Mouse (Mus musculus): ENCODE data around the gene Sorcs3. TPM values are rescaled to one million over a fixed set of nuclear protein-coding genes. Genes with fewer than 3 reads are reported as not detected.

Sorcs3 gene
- not detected in 2 replicates for total RNA-seq (2017)

DNA sequence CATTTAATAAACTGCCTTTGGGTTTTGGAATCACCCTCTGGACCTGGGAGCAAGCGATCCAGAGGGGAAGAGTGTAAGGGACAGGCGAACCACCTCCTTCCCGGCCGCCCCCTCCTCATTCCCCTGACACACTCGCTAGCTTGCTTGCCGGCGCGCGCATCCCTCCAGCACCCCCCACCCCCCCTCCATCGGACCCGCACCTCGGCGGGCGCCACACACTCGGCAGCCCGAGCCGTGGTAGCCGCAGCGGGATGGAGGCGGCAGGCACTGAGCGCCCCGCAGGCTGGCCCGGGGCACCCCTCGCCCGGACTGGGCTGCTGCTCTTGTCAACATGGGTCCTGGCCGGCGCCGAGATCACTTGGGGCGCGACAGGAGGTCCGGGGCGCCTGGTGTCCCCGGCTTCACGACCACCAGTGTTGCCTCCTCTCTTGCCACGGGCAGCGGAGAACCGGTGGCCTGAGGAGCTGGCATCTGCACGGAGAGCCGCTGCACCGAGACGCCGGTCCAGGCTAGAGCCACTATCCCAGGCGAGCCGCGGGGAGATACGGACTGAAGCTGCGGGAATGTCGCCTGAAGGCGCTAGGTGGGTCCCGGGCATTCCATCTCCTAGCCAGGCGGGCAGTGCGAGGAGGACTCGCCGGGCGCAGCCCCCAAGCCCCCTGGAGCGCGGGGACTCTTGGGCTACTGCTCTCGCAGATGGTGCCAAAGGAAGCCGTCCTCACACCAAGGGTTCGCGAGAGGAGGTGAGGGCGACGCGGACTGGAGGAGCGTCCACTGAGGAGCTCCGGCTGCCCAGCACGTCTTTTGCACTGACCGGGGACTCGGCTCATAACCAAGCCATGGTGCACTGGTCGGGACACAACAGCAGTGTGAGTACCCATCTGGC, at the start of gene Sorcs3:
Sorcs3 (plus strand) TSS at position 97 of the 886 bp plus-strand sequence.
- no peak for ATAC-seq (replicated peaks in 1 of 2; ENCODE audit: insufficient read depth in 1 of 2, low FRiP score in 2 of 2, low TSS enrichment in 1 of 2, low read depth in 1 of 2, poor library complexity in 2 of 2, severe bottlenecking in 2 of 2)

GRCm38 (mm10) chr19:48165341-48165740, 40.5 kb upstream of the Sorcs3 start:
- ATAC-seq (replicated peaks in 1 of 2; ENCODE audit: insufficient read depth in 1 of 2, low FRiP score in 2 of 2, low TSS enrichment in 1 of 2, low read depth in 1 of 2, poor library complexity in 2 of 2, severe bottlenecking in 2 of 2), result no peak

DNA sequence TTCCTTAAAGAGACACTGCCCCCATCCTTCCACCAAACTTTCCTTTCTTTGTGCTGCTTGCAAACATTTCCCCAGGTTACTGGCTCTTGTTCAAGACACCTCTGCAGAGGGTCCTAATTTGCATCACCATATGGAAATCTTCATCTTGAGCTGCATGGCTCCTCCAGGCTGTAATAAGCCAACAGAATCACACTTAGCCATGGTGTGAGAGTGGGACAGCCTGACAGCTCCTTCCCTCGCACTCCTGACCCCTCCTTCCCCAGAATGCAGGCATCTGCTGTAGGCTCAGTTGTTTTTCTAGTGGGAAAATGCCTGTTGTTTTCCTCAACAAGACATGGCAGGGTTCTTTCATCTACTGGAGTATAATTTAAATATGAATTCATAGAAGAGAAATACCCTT, 38.7 kb upstream of the Sorcs3 start:
- no peak for ATAC-seq (replicated peaks in 1 of 2; ENCODE audit: insufficient read depth in 1 of 2, low FRiP score in 2 of 2, low TSS enrichment in 1 of 2, low read depth in 1 of 2, poor library complexity in 2 of 2, severe bottlenecking in 2 of 2)

DNA sequence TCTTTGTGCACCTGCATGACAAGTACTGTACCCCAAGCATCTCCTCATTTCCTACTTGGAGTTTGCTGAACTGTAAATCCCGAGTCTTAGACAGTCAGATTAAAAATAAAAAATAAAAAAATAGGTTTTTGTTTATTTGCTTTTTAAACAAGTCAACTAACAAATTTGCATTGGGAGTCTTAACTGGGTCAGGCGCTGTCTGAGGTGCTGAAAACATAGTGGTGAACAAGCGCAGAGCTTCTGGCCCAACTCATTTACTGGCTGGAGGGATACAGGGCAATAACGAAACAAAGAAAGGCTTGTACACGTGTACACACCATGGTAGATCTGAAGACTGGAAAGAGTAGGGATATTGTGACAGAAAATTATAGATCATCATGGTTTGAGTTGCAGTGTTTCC, 37.5 kb upstream of the Sorcs3 start:
- no peak for ATAC-seq (replicated peaks in 1 of 2; ENCODE audit: insufficient read depth in 1 of 2, low FRiP score in 2 of 2, low TSS enrichment in 1 of 2, low read depth in 1 of 2, poor library complexity in 2 of 2, severe bottlenecking in 2 of 2)

- ATAC-seq (replicated peaks in 1 of 2; ENCODE audit: insufficient read depth in 1 of 2, low FRiP score in 2 of 2, low TSS enrichment in 1 of 2, low read depth in 1 of 2, poor library complexity in 2 of 2, severe bottlenecking in 2 of 2), result no peak
Measured at GRCm38 (mm10) chr19:48174717-48175116, 31.1 kb upstream of the Sorcs3 start.

DNA sequence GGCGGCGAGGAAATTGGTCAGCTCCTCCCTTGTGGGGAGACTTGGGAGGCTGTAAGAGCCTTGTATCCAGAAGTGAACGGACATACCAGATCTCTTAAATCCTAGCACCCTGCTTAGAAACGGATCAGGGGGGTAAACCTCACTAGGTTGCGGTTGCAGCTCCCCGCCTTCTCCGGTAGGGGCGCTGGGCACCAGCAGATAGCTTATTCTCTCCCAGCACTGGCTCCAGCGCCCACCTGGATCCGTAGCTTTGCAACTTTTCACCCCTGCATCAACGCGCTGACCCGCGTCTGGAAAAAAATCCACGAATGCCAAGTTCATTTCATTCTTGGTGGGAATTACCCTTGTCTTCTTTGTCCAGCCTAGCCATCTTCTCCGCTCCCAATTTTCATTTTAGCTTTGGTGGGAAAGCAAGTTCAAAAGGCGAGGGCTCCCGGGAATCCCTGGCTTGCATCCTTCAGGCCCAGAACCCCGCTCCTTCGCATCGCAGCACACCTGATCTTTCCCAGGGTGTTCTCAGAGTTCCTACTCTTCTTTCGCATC, 1.8 kb upstream of the Sorcs3 start:
- 0 out of 4 replicates have a peak, but pooled peaks have one; percentile 22 to 45 for ATAC-seq (replicated peaks in 1 of 2; ENCODE audit: insufficient read depth in 1 of 2, low FRiP score in 2 of 2, low TSS enrichment in 1 of 2, low read depth in 1 of 2, poor library complexity in 2 of 2, severe bottlenecking in 2 of 2)

GRCm38 (mm10) chr19:48204476-48204875, 1.3 kb upstream of the Sorcs3 start:
- no peak for ATAC-seq (replicated peaks in 1 of 2; ENCODE audit: insufficient read depth in 1 of 2, low FRiP score in 2 of 2, low TSS enrichment in 1 of 2, low read depth in 1 of 2, poor library complexity in 2 of 2, severe bottlenecking in 2 of 2)

DNA sequence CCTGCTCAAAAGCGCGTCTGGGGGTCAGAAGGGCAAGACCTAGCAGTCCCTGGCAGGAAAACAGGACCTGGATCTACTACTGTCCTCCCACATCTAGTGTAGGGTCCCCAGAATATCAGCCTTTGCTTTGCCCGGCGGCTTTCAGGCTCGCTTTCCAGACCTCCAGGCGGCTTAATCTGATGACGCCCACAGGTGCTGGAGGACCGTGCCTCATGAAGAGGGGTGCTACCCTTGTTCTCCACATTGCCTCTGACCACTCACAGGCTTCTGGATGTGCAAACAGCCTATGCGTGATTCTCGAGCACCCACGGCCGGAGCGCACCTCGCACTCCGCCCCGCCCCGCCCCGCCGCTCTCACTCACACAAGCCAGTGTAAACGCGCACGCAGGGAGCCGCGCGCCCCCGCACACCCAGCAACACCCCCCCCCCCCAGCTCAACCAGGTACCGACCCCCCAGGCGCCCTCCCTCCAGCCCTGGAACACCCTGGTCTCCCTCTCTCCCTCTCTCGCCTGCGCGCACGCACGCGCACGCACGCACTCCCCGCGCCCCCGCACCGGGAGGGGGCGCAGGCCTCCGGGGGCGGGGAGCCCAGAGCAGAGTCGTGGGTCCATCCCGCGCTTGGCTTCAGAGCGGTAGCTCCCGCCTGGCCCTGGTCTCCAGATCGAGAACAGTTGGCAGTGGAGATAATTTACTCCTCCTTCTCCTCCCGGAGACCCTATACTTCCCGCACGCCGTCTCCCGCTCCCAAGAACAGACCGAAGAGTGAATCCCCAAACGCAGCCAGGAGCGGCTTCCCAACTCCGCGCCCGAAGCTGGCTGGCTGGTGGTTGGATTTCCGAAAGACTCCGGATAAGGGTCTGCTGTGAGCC, 698 bp upstream of the Sorcs3 start:
- no peak for ATAC-seq (replicated peaks in 1 of 2; ENCODE audit: insufficient read depth in 1 of 2, low FRiP score in 2 of 2, low TSS enrichment in 1 of 2, low read depth in 1 of 2, poor library complexity in 2 of 2, severe bottlenecking in 2 of 2)

GRCm38 (mm10) chr19:48206861-48207730, 1.3 kb downstream of the Sorcs3 start:
- no peak for ATAC-seq (replicated peaks in 1 of 2; ENCODE audit: insufficient read depth in 1 of 2, low FRiP score in 2 of 2, low TSS enrichment in 1 of 2, low read depth in 1 of 2, poor library complexity in 2 of 2, severe bottlenecking in 2 of 2)

DNA sequence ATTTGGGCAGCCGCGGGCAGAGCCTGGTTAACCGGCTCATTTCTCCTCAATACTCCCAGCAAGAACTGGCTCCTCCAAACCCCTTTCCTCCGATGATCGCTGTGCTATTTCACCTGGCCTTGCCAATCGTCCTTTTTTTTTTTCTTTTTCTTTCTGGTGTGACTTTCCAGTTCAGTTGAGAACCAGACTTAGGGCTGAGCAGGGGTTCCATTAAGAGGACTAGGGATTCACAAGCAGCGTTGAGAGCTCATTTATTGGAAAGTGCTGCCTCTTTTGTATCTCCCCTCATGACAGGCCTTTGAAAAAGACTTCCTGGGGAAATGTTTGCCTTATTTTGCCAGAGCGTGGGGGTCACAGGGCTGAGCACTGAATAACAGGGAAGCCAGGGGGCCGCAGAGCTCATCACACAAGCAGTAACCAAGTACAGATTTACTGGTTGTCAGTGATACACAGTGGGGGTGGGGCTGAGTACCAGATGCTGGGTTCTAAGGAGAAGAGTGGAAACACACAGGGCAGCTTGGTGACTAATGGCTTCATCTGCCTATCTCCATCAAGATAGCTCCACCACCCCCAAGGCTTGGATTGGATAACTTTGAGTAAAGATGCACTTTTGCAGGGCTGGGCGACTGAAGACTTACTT, 2.0 kb downstream of the Sorcs3 start:
- ATAC-seq (replicated peaks in 1 of 2; ENCODE audit: insufficient read depth in 1 of 2, low FRiP score in 2 of 2, low TSS enrichment in 1 of 2, low read depth in 1 of 2, poor library complexity in 2 of 2, severe bottlenecking in 2 of 2), result no peak

DNA sequence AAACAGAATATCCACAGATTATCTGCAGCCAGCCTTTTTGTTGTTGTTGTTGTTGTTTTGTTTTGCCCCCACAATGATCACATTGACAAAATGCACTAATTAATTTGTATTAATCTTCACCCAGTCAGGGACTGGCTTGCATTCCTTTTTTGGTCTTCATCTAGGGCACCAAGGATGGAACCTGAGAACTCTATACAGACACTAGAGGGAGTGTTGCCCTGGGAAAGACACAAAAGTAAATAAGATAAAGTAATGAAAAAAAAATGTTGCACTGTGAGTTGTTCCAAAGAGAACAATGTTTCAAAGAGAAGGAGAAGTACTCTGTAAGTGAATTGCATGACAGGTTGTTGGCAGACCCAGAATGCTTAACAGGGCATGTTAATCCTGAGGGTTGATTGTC, 9.6 kb downstream of the Sorcs3 start:
- ATAC-seq (replicated peaks in 1 of 2; ENCODE audit: insufficient read depth in 1 of 2, low FRiP score in 2 of 2, low TSS enrichment in 1 of 2, low read depth in 1 of 2, poor library complexity in 2 of 2, severe bottlenecking in 2 of 2), result no peak

DNA sequence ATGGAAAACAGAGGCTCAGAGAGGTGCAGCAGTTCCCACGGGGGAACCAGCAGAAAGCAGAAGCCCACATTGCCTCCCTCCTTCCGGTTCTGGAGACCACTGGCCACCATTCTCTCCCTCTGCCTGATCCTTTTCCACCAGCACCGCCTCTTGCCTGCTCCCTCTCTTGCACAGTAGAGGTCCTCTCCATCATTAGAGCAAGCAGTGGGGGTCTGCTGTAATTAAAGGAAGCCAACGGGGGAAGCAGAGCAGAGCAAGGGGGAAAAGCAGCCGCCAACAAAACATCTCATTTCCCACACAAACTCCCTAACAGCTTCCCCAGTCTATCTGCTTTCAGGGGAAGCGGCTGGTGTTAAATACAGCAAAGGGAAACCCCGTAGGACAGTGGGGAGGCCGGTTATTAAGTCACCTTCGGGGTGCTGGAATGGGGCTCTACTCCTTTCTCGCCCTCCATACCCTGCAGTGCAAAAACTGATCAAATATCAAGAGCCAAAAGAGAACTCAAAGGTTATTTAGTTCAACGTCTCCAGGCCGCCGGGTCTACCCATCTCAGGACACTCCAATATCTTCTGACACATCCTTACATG, 32.1 kb downstream of the Sorcs3 start:
- ATAC-seq (replicated peaks in 1 of 2; ENCODE audit: insufficient read depth in 1 of 2, low FRiP score in 2 of 2, low TSS enrichment in 1 of 2, low read depth in 1 of 2, poor library complexity in 2 of 2, severe bottlenecking in 2 of 2), result no peak

- ATAC-seq (replicated peaks in 1 of 2; ENCODE audit: insufficient read depth in 1 of 2, low FRiP score in 2 of 2, low TSS enrichment in 1 of 2, low read depth in 1 of 2, poor library complexity in 2 of 2, severe bottlenecking in 2 of 2), result no peak
Measured at GRCm38 (mm10) chr19:48238391-48238790, 32.6 kb downstream of the Sorcs3 start.

DNA sequence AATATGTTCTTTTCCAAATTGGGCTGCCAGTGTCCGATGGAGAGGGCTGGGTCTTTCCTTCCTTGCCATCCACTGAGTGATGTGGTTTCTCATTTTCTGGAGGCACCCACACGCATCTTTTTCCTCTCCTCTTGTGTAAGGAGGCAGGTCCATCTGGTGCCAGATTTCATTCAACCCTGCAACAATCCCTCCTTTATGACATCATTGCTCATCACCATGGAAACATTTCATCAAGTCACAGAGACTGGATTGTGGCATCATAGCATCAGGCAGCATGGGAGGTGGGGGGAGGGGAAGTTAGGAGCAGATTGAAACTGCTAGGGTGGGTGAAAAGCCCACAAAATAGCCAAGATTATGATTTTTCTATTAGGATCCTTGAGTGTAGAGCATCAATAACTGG, 35.1 kb downstream of the Sorcs3 start:
- ATAC-seq (replicated peaks in 1 of 2; ENCODE audit: insufficient read depth in 1 of 2, low FRiP score in 2 of 2, low TSS enrichment in 1 of 2, low read depth in 1 of 2, poor library complexity in 2 of 2, severe bottlenecking in 2 of 2), result no peak

DNA sequence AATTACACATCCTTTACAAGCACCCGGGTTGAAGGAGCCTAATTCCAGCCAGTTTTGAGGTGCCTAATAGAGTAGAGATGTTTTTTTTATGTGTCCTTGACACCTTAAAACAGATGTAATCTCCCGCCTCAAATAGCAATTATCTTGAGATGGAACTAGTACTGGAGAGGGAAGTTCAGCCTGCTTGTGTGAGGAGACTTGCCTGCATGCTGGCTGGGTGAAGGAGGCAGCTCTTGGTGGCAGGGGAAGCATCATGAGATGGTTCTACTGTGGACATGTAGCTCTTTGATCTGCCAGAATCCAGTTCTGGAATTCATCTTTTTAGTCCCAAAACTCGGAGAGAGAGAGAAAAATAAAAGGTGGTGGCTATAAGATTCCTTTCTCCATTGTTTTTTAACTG, 38.2 kb downstream of the Sorcs3 start:
- no peak for ATAC-seq (replicated peaks in 1 of 2; ENCODE audit: insufficient read depth in 1 of 2, low FRiP score in 2 of 2, low TSS enrichment in 1 of 2, low read depth in 1 of 2, poor library complexity in 2 of 2, severe bottlenecking in 2 of 2)

- no peak for ATAC-seq (replicated peaks in 1 of 2; ENCODE audit: insufficient read depth in 1 of 2, low FRiP score in 2 of 2, low TSS enrichment in 1 of 2, low read depth in 1 of 2, poor library complexity in 2 of 2, severe bottlenecking in 2 of 2)
Measured at GRCm38 (mm10) chr19:48259223-48259622, 53.4 kb downstream of the Sorcs3 start.
